Mouse (Mus musculus): ENCODE results near the gene St6galnac3. TPM values are rescaled to one million over a fixed set of nuclear protein-coding genes. Genes with fewer than 3 reads are reported as not detected.

Gene St6galnac3
- total and polyA plus RNA-seq, 3 experiments: 0.08 to 1.1 (median 0.38) TPM

GRCm38 (mm10) chr3:153400259-153400658, 324.7 kb downstream of the St6galnac3 start:
- DNase-seq (ENCODE audit: extremely low read depth): no peak
- Histone ChIP-seq H3K79me2 (replicated peaks; ENCODE audit: control insufficient read depth, extremely low read depth, insufficient read depth, poor library complexity, severe bottlenecking) (no peaks in the 10 kb centered on the region), H3K4me1 (ENCODE audit: control insufficient read depth in 1 of 2, insufficient read depth in 2 of 2) (peaks cover 8 to 20% of the 10 kb centered on the region in 2 experiments), H3K27me3 (replicated peaks) (no peaks in the 10 kb centered on the region), H3K4me2 (ENCODE audit: insufficient read depth, low read depth, poor library complexity, severe bottlenecking) (no peak overlapping the region), H3K9ac (ENCODE audit: insufficient read depth, low read depth) (no peak overlapping the region), H3K27ac (ENCODE audit: insufficient read depth, low read depth) (no peak overlapping the region), H3K4me3 (replicated peaks in 1 of 3; ENCODE audit: low read depth in 2 of 3, low read length in 2 of 3, poor library complexity in 1 of 3) (no peak overlapping the region), H3K36me3 (replicated peaks in 1 of 2; ENCODE audit: control insufficient read depth in 1 of 2, insufficient read depth in 1 of 2, low read length in 1 of 2) (no peaks in the 10 kb centered on the region), H3K9me3 (replicated peaks; ENCODE audit: low read length) (no peaks in the 10 kb centered on the region)
- in situ Hi-C loops (cut with MboI; ENCODE audit: low pct_ligation_motif_present, low pct_unique_long_range_greater_than_20kb, low sequenced_read_pairs): no loop called here
- dilution Hi-C loops (cut with MboI; ENCODE audit: extremely low pct_ligation_motif_present, extremely low pct_unique_long_range_greater_than_20kb, low sequenced_read_pairs): no loop called here
- no peak for TF ChIP-seq RAD21 (IDR thresholded peaks at IDR 0.05; ENCODE audit: low read depth, low read length)
- TF ChIP-seq GABPA (IDR thresholded peaks at IDR 0.05; ENCODE audit: insufficient replicate concordance, low read depth, low read length): no peak
- TF ChIP-seq TCF12 (IDR thresholded peaks at IDR 0.05; ENCODE audit: low read depth, low read length): no peak
- no peak for TF ChIP-seq MAZ (IDR thresholded peaks at IDR 0.05; ENCODE audit: low read depth, low read length)
- no peak for TF ChIP-seq MAFK (IDR thresholded peaks at IDR 0.05; ENCODE audit: insufficient replicate concordance, low read length)
- TF ChIP-seq EP300 (IDR thresholded peaks at IDR 0.05; ENCODE audit: low read length): no peak
- TF ChIP-seq ZNF384 (IDR thresholded peaks at IDR 0.05; ENCODE audit: low read depth, low read length): no peak

GRCm38 (mm10) chr3:153399574-153399973, 325.4 kb downstream of the St6galnac3 start:
- Histone ChIP-seq H3K9ac (ENCODE audit: insufficient read depth, low read depth) (no peak overlapping the region), H3K4me3 (replicated peaks in 1 of 3; ENCODE audit: low read depth in 2 of 3, low read length in 2 of 3, poor library complexity in 1 of 3) (no peak overlapping the region), H3K27ac (ENCODE audit: insufficient read depth, low read depth) (no peak overlapping the region), H3K4me1 (ENCODE audit: control insufficient read depth in 1 of 2, insufficient read depth in 2 of 2) (peaks cover 8 to 20% of the 10 kb centered on the region in 2 experiments), H3K9me3 (replicated peaks; ENCODE audit: low read length) (peaks cover 3% of the 10 kb centered on the region), H3K27me3 (replicated peaks) (no peaks in the 10 kb centered on the region), H3K4me2 (ENCODE audit: insufficient read depth, low read depth, poor library complexity, severe bottlenecking) (no peak overlapping the region), H3K79me2 (replicated peaks; ENCODE audit: control insufficient read depth, extremely low read depth, insufficient read depth, poor library complexity, severe bottlenecking) (no peaks in the 10 kb centered on the region), H3K36me3 (replicated peaks in 1 of 2; ENCODE audit: control insufficient read depth in 1 of 2, insufficient read depth in 1 of 2, low read length in 1 of 2) (no peaks in the 10 kb centered on the region)
- no peak for TF ChIP-seq MAFK (IDR thresholded peaks at IDR 0.05; ENCODE audit: insufficient replicate concordance, low read length)
- no peak for TF ChIP-seq KAT2A (IDR thresholded peaks at IDR 0.05; ENCODE audit: insufficient replicate concordance, low read length)
- no peak for TF ChIP-seq NRF1 (IDR thresholded peaks at IDR 0.05; ENCODE audit: low read depth, low read length)
- TF ChIP-seq BHLHE40 (IDR thresholded peaks at IDR 0.05; ENCODE audit: low read depth, low read length): no peak
- TF ChIP-seq MAX (IDR thresholded peaks at IDR 0.05; ENCODE audit: low read length): no peak
- TF ChIP-seq JUN (IDR thresholded peaks at IDR 0.05; ENCODE audit: insufficient read depth, low read depth, low read length): no peak
- no peak for TF ChIP-seq E2F4 (IDR thresholded peaks at IDR 0.05; ENCODE audit: insufficient replicate concordance, low read depth, low read length)
- TF ChIP-seq JUND (conservative IDR thresholded peaks at IDR 0.05; ENCODE audit: low read depth, low read length): no peak
- TF ChIP-seq POLR2AphosphoS2 (IDR thresholded peaks at IDR 0.05; ENCODE audit: low read depth, low read length): no peak
- no peak for TF ChIP-seq SMC3 (IDR thresholded peaks at IDR 0.05; ENCODE audit: low read depth, low read length)
- no peak for TF ChIP-seq MEF2A (IDR thresholded peaks at IDR 0.05; ENCODE audit: borderline replicate concordance, low read depth, low read length)
- TF ChIP-seq ELF1 (IDR thresholded peaks at IDR 0.05; ENCODE audit: low read depth, low read length): no peak
- no peak for TF ChIP-seq USF2 (conservative IDR thresholded peaks at IDR 0.05; ENCODE audit: low read depth, low read length)
- no peak for DNase-seq (ENCODE audit: extremely low read depth)
- dilution Hi-C loops (cut with MboI; ENCODE audit: extremely low pct_ligation_motif_present, extremely low pct_unique_long_range_greater_than_20kb, low sequenced_read_pairs): no loop called here
- in situ Hi-C loops (cut with MboI; ENCODE audit: low pct_ligation_motif_present, low pct_unique_long_range_greater_than_20kb, low sequenced_read_pairs): no loop called here

Measured in CH12.LX (cell line).